Mouse (Mus musculus): Measurements from ENCODE around the gene Fam214a. TPM values are rescaled to one million over a fixed set of nuclear protein-coding genes. Genes with fewer than 3 reads are reported as not detected.

Fam214a gene
- polyA plus RNA-seq, 1 experiment from 2014 or later = 13.3 TPM

DNA sequence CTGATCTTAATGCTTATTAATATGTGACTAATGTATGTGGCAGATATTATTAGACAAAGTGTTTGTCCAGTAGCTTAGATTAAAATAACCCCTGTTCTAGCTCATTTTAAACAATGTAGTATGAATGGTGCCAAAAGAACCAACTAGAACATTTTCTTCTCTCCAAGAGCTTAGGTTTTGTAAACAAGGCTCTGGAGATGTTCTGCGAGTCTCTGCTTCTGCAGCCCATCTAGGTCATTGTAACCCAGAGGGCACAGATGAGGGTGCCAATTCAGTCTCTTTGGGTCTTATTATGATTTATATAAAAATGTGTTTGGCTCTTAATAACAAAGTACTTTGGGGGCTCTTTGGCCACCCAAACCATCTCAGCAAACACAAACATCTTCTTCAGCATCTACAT lies 17.9 kb downstream of the Fam214a start:
- Histone ChIP-seq H3K27ac (replicated peaks; ENCODE audit: low read depth, low read length) (no peak overlapping the region), H3K36me3 (replicated peaks; ENCODE audit: control insufficient read depth, insufficient read depth, low read depth, low read length) (no peaks in the 10 kb centered on the region), H3K4me3 (ENCODE audit: low read depth, low read length) (no peak overlapping the region), H3K4me2 (ENCODE audit: low read depth, low read length) (no peak overlapping the region), H3K9ac (replicated peaks; ENCODE audit: low read length) (no peak overlapping the region), H3K9me3 (replicated peaks; ENCODE audit: control insufficient read depth, low read length) (no peaks in the 10 kb centered on the region), H3K4me1 (ENCODE audit: control insufficient read depth, insufficient read depth, low read length) (no peaks in the 10 kb centered on the region), H3K27me3 (ENCODE audit: control insufficient read depth, insufficient read depth, low read length) (no peaks in the 10 kb centered on the region)
- no peak for ATAC-seq (replicated peaks; ENCODE audit: insufficient number of reproducible peaks, low FRiP score, low TSS enrichment, low read depth)
- WGBS = 97% methylated on average over 1 of the region's 1 CpGs
- no peak for DNase-seq (ENCODE audit: low spot score)

DNA sequence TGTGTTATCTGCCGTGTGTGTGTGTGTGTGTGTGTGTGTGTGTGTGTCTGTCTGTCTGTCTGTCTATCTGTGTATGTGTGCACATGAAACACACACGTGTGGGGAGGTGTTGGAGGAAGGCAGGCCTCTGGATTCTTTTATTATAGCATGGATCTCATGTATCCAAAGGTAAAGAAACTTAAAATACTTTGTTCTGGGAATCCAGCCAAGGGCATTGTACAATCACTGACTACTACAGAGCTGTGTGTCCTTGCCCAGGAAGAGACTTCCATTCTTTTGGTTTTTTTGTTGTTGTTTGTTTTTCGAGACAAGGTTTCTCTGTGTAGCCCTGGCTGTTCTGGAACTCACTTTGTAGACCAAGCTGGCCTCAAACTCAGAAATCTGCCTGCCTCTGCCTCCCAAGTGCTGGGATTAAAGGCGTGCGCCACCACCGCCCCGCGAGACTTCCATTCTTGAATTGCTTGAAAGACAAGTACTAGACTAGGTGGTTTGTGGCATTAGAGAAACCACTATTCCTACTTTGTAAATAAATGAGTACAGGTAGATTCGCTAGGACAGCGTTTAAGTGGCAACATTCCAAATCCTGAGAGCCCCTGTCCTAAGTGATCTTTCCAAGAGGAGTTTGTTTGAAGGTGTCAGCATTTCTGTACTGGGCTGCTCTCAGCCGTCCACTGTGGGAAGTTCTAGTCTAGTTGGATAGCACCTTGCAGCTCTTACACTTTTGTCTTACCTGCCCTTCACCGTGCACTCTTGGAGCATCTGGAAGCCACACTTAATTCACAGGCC lies 18.7 kb downstream of the Fam214a start:
- no peaks in the 10 kb centered on the region for H3K27me3 ChIP-seq (ENCODE audit: control insufficient read depth, insufficient read depth, low read length)
- no peaks in the 10 kb centered on the region for H3K9me3 ChIP-seq (replicated peaks; ENCODE audit: control insufficient read depth, low read length)
- no peak overlapping the region for H3K27ac ChIP-seq (replicated peaks; ENCODE audit: low read depth, low read length)
- DNase-seq (ENCODE audit: low spot score) = no peak
- no peak overlapping the region for H3K4me2 ChIP-seq (ENCODE audit: low read depth, low read length)
- 91% methylated on average over 12 of the region's 12 CpGs for WGBS
- no peak for ATAC-seq (replicated peaks; ENCODE audit: insufficient number of reproducible peaks, low FRiP score, low TSS enrichment, low read depth)
- no peaks in the 10 kb centered on the region for H3K36me3 ChIP-seq (replicated peaks; ENCODE audit: control insufficient read depth, insufficient read depth, low read depth, low read length)
- H3K4me1 ChIP-seq (ENCODE audit: control insufficient read depth, insufficient read depth, low read length) = no peaks in the 10 kb centered on the region
- H3K4me3 ChIP-seq (ENCODE audit: low read depth, low read length) = no peak overlapping the region
- H3K9ac ChIP-seq (replicated peaks; ENCODE audit: low read length) = no peak overlapping the region

DNA sequence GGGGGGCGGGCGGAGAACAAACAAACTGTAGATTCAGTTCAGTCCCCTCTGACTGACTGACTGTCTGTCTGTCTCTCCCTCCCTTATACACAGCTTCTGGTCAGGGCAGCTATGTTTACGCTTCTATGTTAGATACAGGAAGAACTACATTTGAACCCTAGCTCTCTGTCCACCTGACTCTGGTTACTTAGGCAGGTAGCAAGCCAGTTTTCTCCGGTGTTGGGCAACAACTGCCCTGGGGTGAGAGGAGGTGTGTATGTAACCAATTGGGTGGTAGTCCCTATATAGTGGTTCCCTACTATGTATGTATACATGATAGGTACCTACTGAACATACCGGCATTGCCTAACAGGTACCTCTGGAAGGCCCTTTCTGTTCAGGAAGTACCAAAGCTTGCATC lies 20.1 kb downstream of the Fam214a start:
- DNase-seq (ENCODE audit: low spot score) = no peak
- Histone ChIP-seq H3K9me3 (replicated peaks; ENCODE audit: control insufficient read depth, low read length) (no peaks in the 10 kb centered on the region), H3K27me3 (ENCODE audit: control insufficient read depth, insufficient read depth, low read length) (no peaks in the 10 kb centered on the region), H3K4me2 (ENCODE audit: low read depth, low read length) (no peak overlapping the region), H3K36me3 (replicated peaks; ENCODE audit: control insufficient read depth, insufficient read depth, low read depth, low read length) (no peaks in the 10 kb centered on the region), H3K9ac (replicated peaks; ENCODE audit: low read length) (no peak overlapping the region), H3K4me3 (ENCODE audit: low read depth, low read length) (no peak overlapping the region), H3K4me1 (ENCODE audit: control insufficient read depth, insufficient read depth, low read length) (no peaks in the 10 kb centered on the region), H3K27ac (replicated peaks; ENCODE audit: low read depth, low read length) (no peak overlapping the region)
- no peak for ATAC-seq (replicated peaks; ENCODE audit: insufficient number of reproducible peaks, low FRiP score, low TSS enrichment, low read depth)
- WGBS = 86% methylated on average over 5 of the region's 5 CpGs

DNA sequence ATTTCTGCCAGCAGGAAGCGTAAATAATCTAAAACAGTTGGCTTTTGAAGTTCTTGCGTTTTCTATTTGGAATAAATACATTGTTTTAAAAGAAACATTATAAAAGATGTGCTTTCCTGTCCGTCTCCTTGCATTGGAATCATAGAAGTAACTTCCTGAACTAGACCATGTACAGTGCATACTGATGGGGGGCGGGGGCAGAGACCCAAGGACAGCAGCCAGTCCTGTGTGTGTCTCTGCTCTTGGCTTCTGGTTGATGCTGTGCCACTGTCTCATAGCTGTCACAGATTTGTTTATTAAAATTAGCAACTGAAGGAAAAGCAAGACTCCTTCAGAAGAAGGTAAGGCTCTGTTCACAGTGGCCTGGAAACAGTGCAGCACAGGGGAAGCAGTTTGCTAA lies 20.5 kb downstream of the Fam214a start:
- Histone ChIP-seq H3K4me3 (ENCODE audit: low read depth, low read length) (no peak overlapping the region), H3K9me3 (replicated peaks; ENCODE audit: control insufficient read depth, low read length) (no peaks in the 10 kb centered on the region), H3K27me3 (ENCODE audit: control insufficient read depth, insufficient read depth, low read length) (no peaks in the 10 kb centered on the region), H3K9ac (replicated peaks; ENCODE audit: low read length) (no peak overlapping the region), H3K4me2 (ENCODE audit: low read depth, low read length) (no peak overlapping the region), H3K27ac (replicated peaks; ENCODE audit: low read depth, low read length) (no peak overlapping the region), H3K4me1 (ENCODE audit: control insufficient read depth, insufficient read depth, low read length) (no peaks in the 10 kb centered on the region), H3K36me3 (replicated peaks; ENCODE audit: control insufficient read depth, insufficient read depth, low read depth, low read length) (no peaks in the 10 kb centered on the region)
- DNase-seq (ENCODE audit: low spot score) = no peak
- whole genome bisulfite sequencing = 88% methylated on average over 4 of the region's 4 CpGs
- ATAC-seq (replicated peaks; ENCODE audit: insufficient number of reproducible peaks, low FRiP score, low TSS enrichment, low read depth) = no peak

DNA sequence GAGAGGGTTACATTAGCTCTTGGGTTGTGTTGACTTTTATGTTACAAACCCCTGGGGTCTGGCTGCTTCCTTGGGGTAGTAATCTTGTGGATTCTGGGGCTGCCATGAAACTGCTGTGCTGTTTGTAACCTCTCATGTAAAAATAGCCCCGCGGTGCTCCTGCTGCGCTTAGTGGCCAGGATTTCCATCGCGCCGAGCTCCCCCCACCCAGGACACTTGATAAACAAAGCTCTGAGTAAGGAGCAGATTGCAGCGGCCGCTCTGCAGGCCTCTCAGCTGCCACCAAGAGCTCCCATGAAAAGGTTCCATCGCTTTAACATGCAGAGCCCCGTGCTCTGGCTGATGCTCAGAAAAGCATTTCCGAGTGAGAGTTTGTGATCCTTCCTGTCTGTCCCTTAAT lies 22.1 kb downstream of the Fam214a start:
- ATAC-seq (replicated peaks; ENCODE audit: insufficient number of reproducible peaks, low FRiP score, low TSS enrichment, low read depth) = no peak
- no peak overlapping the region for H3K9ac ChIP-seq (replicated peaks; ENCODE audit: low read length)
- H3K27ac ChIP-seq (replicated peaks; ENCODE audit: low read depth, low read length) = no peak overlapping the region
- no peaks in the 10 kb centered on the region for H3K27me3 ChIP-seq (ENCODE audit: control insufficient read depth, insufficient read depth, low read length)
- H3K36me3 ChIP-seq (replicated peaks; ENCODE audit: control insufficient read depth, insufficient read depth, low read depth, low read length) = no peaks in the 10 kb centered on the region
- no peaks in the 10 kb centered on the region for H3K9me3 ChIP-seq (replicated peaks; ENCODE audit: control insufficient read depth, low read length)
- 0 out of 2 replicates have a peak overlapping the region, but pooled peaks have one; percentile 23 for H3K4me2 ChIP-seq (ENCODE audit: low read depth, low read length)
- WGBS = 5% methylated on average over 11 of the region's 11 CpGs
- no peaks in the 10 kb centered on the region for H3K4me1 ChIP-seq (ENCODE audit: control insufficient read depth, insufficient read depth, low read length)
- DNase-seq (ENCODE audit: low spot score) = peak; percentile 38
- H3K4me3 ChIP-seq (ENCODE audit: low read depth, low read length) = no peak overlapping the region

DNA sequence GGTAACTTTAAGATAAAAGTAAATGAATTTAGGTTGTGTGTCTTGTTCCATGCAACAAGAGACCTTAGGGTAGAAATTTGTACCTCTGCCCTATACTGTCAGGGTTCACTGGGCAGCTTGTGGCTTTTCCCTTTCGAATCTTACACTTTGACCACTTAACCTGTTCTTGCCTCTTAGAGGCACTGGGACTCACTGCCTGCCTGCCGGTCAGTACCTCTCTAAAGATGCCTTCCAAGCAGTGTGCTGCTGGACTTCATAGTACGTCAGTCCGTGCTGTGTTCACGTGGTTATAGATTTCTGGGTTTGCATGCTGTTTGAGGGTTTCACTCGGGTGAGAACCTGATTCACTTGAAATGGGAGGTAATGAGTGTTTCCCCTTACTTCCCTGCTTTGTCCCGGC lies 22.7 kb downstream of the Fam214a start:
- no peak for DNase-seq (ENCODE audit: low spot score)
- WGBS = 15% methylated on average over 7 of the region's 7 CpGs
- ATAC-seq (replicated peaks; ENCODE audit: insufficient number of reproducible peaks, low FRiP score, low TSS enrichment, low read depth) = peak; percentile 14; the same call in 1 of the 2 replicates
- Histone ChIP-seq H3K9ac (replicated peaks; ENCODE audit: low read length) (0 out of 2 replicates have a peak overlapping the region, but pooled peaks have one; percentile 0), H3K9me3 (replicated peaks; ENCODE audit: control insufficient read depth, low read length) (no peaks in the 10 kb centered on the region), H3K4me1 (ENCODE audit: control insufficient read depth, insufficient read depth, low read length) (no peaks in the 10 kb centered on the region), H3K27ac (replicated peaks; ENCODE audit: low read depth, low read length) (no peak overlapping the region), H3K4me3 (ENCODE audit: low read depth, low read length) (peak overlapping the region; percentile 5), H3K27me3 (ENCODE audit: control insufficient read depth, insufficient read depth, low read length) (no peaks in the 10 kb centered on the region), H3K4me2 (ENCODE audit: low read depth, low read length) (peak overlapping the region; percentile 45), H3K36me3 (replicated peaks; ENCODE audit: control insufficient read depth, insufficient read depth, low read depth, low read length) (no peaks in the 10 kb centered on the region)

DNA sequence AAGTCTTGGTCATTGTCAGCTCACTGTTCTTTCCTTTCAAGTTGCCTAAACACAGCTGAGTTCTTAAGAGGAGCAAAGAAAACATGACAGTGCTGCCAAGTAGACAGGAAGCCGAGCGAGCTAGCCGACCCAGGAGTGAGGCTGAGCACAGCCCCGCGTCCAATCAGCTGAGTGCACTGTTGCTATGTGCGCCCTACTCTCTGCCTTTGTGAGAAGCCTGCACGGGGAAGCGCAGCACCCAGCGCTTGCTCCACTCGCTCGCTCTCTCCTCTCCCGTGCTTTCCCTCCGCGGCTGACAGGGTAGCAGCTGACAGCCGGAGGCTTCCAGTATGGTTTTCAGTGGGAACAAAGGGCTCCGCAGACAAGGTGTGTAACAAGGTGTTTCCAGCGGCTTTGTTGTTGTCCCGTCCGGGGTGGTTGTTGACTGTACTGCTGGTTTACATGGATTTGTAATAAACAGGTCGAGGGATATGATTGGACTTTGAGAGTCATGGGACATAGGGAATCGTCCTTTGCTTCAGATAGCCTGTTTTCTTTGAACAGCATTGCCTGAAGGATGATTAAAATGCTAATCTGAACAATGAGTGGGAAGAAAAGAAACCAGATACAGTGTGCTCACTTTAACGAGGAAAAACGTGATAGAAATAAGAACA lies 23.4 kb downstream of the Fam214a start:
- ATAC-seq (replicated peaks; ENCODE audit: insufficient number of reproducible peaks, low FRiP score, low TSS enrichment, low read depth) = peak; percentile 99
- WGBS = under 1% methylated on average over 23 of the region's 23 CpGs
- Histone ChIP-seq H3K4me2 (ENCODE audit: low read depth, low read length) (peak overlapping the region; percentile 45), H3K9ac (replicated peaks; ENCODE audit: low read length) (peak overlapping the region; percentile 53), H3K36me3 (replicated peaks; ENCODE audit: control insufficient read depth, insufficient read depth, low read depth, low read length) (no peaks in the 10 kb centered on the region), H3K9me3 (replicated peaks; ENCODE audit: control insufficient read depth, low read length) (no peaks in the 10 kb centered on the region), H3K4me3 (ENCODE audit: low read depth, low read length) (peak overlapping the region; percentile 35), H3K27ac (replicated peaks; ENCODE audit: low read depth, low read length) (0 out of 2 replicates have a peak overlapping the region, but pooled peaks have one; percentile 14), H3K4me1 (ENCODE audit: control insufficient read depth, insufficient read depth, low read length) (no peaks in the 10 kb centered on the region), H3K27me3 (ENCODE audit: control insufficient read depth, insufficient read depth, low read length) (no peaks in the 10 kb centered on the region)
- peak; percentile 89 for DNase-seq (ENCODE audit: low spot score)

DNA sequence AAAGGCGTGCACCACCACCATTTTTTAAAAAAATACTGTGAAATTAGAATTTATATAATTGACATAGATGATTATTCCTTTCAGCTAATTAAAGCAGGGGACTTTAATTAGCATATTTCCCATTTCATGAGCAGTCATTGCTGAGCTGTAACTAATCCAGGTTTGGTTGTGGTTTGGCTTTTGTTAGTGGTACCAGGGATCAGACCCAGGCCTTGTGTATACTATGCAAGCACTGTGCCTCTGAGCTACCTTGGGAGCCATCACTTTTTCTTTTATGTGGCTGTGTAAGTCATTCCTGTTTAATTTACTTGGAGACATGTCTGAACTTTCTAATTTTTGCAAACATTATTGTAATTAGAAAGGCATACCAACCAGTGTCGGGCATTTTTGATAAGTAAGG lies 24.6 kb downstream of the Fam214a start:
- H3K27ac ChIP-seq (replicated peaks; ENCODE audit: low read depth, low read length) = no peak overlapping the region
- no peak overlapping the region for H3K4me2 ChIP-seq (ENCODE audit: low read depth, low read length)
- H3K9ac ChIP-seq (replicated peaks; ENCODE audit: low read length) = no peak overlapping the region
- no peaks in the 10 kb centered on the region for H3K36me3 ChIP-seq (replicated peaks; ENCODE audit: control insufficient read depth, insufficient read depth, low read depth, low read length)
- H3K9me3 ChIP-seq (replicated peaks; ENCODE audit: control insufficient read depth, low read length) = no peaks in the 10 kb centered on the region
- ATAC-seq (replicated peaks; ENCODE audit: insufficient number of reproducible peaks, low FRiP score, low TSS enrichment, low read depth) (no peak), DNase-seq (ENCODE audit: low spot score) (no peak)
- WGBS = 83% methylated on average over 2 of the region's 2 CpGs
- H3K27me3 ChIP-seq (ENCODE audit: control insufficient read depth, insufficient read depth, low read length) = no peaks in the 10 kb centered on the region
- no peaks in the 10 kb centered on the region for H3K4me1 ChIP-seq (ENCODE audit: control insufficient read depth, insufficient read depth, low read length)
- no peak overlapping the region for H3K4me3 ChIP-seq (ENCODE audit: low read depth, low read length)
